Mouse (Mus musculus) frontal cortex, postnatal 10 days (tissue): ENCODE data around the gene Capn10.

Experiments used
- DNase-seq, 2 experiments: peaks; one replicate each; pipeline ENCODE4 v3.0.0; 2022; ENCODE audit warnings: low spot score in 2 of 2, mixed read lengths in 1 of 2

Gene Capn10

GRCm38 (mm10) chr1:92934182-92934827, at the start of gene Capn10:
Capn10 (plus strand) TSS chr1:92934376.
- peak; percentile 91 to 93 for DNase-seq

- no peak for DNase-seq
Measured at GRCm38 (mm10) chr1:92888901-92889655, 45.1 kb upstream of the Capn10 start.

- DNase-seq, result no peak
Measured at GRCm38 (mm10) chr1:92892791-92893190, 41.4 kb upstream of the Capn10 start.

GRCm38 (mm10) chr1:92893896-92894295, 40.3 kb upstream of the Capn10 start:
- DNase-seq, result no peak

DNA sequence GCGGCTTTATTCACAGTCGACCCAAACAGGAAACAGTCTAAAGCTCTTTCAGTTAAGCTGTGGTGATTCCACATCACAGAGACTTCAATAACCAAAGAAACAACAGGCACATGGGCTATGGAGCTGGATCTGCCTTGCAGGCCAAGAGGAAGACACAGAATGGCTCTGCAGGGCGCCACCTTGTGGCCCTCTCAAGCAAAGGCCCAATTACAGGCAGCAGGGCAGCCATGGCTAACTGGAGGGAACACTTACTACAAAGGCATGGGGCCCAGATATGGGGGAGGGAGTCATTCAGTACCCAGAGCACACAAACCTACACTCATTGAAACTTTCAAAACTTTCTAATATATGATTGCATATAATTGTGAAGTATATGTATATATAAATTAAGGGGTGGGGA, 39.1 kb upstream of the Capn10 start:
- DNase-seq, result peak; percentile 74 to 76

DNA sequence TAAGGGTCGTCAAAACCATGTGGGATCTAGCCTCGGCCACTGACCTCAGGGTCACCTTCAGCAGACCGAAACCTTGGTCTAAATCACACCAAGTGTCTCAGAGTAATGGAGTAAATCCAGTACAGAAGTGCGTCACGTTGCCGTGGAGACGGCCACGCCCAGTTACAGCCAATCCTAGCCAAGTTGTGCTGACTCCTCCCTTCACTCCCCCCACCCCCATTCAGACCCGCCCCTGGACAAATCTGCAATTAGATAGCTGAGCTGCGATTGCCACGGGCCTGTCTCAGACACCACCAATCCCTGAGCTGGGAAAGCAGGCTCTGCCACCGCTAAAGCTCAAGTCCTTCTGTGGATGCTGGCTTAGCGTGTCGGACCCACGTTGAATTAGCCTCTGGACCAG, 31.4 kb upstream of the Capn10 start, which contains the start of gene Ankmy1:
Ankmy1 (minus strand) TSS at position 121 of the 400 bp plus-strand sequence.
- peak; percentile 69 to 75 for DNase-seq

- no peak for DNase-seq
Measured at GRCm38 (mm10) chr1:92903627-92904026, 30.5 kb upstream of the Capn10 start.

GRCm38 (mm10) chr1:92905703-92906310, 28.4 kb upstream of the Capn10 start:
- no peak for DNase-seq

DNA sequence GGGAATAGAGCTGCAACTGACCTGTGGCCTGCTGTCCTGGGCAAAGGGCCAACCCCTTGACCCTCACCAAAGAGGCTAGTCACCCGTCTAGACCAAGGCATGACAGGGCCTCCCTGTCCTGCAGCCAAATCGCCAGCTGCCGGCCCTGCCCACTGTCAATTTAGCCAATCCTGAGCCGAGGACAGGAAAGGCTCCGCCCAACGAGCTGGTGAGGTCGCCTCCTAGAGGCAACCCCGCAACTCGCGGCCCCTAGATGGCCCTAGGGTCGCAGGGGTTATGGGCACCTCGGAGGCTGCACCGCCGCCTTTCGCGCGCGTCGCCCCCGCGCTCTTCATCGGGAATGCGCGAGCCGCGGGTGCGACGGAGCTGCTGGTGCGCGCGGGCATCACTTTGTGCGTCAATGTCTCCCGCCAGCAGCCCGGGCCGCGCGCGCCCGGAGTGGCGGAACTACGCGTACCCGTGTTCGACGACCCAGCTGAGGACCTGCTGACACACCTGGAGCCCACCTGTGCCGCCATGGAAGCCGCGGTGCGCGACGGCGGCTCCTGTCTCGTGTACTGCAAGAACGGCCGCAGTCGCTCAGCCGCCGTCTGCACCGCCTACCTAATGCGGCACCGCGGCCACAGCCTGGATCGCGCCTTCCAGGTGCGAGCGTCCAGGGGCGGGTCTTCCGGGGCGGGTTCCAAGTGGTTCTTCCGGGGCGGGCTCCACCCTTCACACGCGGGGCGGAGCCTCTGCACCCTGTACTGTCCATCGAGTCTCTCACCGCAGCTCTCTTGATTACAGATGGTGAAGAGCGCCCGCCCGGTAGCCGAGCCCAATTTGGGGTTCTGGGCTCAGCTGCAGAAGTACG, 27.2 kb upstream of the Capn10 start, which contains the start of gene Dusp28:
Dusp28 (plus strand) TSS at position 203 of the 853 bp plus-strand sequence.
- peak; percentile 74 to 78 for DNase-seq

DNA sequence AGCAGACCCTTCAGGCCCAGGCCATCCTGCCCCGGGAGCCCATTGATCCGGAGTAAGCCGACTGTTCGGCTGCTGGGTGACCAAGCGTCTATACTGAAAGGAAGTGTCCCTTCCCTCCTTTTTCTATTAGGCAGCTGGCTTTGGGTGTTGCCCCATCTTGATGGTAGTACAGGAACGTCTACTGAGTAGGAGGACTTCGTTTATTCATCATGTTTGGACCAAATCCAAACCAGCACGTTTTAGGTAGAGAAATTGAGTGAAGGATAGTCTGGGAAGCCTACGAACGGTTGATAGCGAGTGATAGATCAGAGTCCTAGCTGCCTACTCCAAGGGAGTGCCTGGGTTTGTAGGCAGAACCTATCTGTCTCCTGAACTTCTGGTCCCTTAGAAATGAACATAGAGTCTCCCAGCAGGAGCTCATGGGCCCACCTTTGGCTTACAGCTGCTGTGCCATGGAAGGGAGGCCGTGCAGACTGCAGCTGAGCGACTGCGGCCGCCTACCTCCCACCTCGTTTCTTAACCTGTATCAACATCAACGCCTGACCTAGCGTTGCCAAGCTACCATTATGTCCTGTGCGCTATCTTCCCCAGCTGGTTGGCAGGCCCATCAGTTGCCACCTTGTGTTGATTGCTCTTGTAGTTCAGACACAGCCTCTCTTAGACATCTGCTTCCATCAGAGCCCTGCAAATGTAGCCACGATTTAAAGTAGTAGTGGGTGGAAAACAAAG, 26.4 kb upstream of the Capn10 start:
- no peak for DNase-seq

DNA sequence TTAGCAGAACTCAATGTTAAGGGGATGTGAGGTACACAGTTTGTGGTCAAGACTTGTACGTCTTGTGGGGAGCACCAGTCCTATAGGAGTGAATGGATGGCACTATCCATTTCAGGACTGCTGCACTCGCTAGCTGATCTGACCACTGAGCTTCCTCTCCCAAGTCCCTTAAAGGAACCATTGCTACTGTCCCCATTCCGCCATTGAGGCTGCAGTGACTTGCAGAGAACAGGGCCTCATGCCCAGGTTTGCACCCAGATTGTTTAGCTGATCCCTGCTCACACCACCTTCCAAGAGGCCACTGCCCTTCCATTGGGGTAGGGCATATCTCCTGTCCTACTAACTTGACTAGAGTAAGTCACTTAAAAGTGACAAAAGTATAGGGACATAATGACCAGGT, 25.5 kb upstream of the Capn10 start:
- no peak for DNase-seq

GRCm38 (mm10) chr1:92909068-92909467, 25.1 kb upstream of the Capn10 start:
- no peak for DNase-seq

GRCm38 (mm10) chr1:92910239-92910885, 23.8 kb upstream of the Capn10 start, which contains the start of gene Rnpepl1:
Rnpepl1 (plus strand) TSS chr1:92910783.
- DNase-seq, result peak in 1 of 2 experiments; percentile 77

DNA sequence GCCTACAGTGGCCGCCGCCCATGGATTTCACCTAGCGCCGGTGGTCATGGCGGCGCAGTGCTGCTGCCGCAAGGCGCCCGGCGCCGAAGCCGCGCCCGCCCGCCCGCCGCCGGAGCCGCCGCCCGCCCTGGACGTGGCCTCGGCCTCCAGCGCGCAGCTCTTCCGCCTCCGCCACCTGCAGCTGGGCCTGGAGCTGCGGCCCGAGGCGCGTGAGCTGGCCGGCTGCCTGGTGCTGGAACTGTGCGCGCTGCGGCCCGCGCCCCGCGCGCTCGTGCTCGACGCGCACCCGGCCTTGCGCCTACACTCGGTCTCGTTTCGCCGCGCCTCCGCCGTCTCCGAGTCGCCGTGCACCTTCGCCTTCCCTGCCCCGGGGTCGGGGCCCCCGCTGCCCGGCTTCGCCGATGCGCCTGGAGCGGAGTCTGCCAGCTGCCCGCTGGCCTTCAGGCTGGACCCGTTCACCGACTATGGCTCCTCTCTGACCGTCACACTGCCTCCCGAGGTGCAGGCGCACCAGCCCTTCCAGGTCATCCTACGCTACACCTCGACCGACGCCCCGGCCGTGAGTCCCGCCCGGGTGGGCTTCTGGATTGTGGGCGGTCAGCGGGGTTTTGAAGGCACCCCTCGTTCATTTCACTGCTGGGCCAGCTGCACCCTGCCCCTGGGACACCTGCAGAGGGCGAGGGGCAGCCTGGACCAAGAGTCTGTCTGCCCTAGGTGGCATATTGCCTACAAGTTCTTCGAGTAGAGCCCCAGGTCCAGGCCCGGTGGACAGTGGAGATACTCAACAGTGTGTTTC, 23.1 kb upstream of the Capn10 start:
- DNase-seq, result peak in 1 of 2 experiments; percentile 67

DNA sequence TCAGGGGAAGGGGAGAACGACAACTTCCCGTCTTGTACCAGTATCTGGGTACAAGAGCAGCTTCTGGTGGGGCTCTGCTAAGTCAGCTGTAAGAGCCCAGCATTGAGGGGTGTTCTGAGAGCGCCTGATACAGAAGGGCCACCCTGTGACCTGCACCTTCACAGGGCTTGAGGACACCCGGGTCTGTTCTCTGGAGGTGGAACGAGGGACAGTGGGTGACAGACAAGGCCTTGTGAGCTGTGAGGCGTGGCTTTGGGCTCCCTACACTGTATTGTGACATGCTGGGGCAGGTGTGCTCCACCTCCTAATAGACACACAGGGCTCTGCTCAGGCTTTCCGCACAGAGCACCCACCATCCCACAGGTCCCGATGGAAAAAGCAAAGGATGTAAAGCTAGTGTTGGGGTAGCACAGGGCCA, 22.4 kb upstream of the Capn10 start:
- no peak for DNase-seq

DNA sequence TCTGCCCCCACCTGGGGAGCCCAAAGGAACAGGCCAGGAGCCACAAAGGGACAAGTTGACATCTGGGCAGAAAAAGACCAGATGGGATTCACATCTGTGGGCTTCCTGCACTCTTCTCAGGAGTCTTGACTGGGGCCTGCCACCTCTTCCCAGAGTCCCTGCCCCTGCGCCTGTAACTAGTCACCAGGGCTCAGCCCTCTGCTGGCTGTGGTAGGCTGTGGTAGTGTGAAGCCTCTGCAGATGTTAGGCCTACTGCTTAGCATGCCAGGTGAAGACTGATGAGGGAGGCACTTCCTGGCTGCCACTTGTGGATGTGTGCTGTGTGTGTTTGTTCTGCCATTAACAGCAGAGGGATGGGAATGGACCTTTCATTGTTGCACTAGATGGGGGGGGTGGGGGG, 21.9 kb upstream of the Capn10 start:
- DNase-seq, result no peak

GRCm38 (mm10) chr1:92914239-92914638, 19.9 kb upstream of the Capn10 start:
- DNase-seq, result no peak

GRCm38 (mm10) chr1:92914993-92915392, 19.2 kb upstream of the Capn10 start:
- no peak for DNase-seq

DNA sequence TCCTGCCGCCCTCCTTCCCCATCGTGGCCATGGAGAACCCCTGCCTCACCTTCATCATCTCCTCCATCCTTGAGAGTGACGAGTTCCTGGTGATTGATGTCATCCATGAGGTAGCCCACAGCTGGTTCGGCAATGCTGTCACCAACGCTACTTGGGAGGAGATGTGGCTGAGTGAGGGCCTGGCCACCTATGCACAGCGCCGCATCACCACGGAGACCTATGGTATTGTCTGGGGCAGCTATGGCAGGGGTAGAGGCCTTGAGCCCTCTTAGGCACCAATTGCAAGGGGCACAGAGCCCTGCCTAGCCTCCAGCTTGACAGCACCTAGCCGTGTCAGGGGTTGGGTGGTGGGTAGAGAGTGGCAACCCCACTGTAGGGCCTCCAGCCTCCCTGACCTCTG, 17.5 kb upstream of the Capn10 start:
- no peak for DNase-seq

DNA sequence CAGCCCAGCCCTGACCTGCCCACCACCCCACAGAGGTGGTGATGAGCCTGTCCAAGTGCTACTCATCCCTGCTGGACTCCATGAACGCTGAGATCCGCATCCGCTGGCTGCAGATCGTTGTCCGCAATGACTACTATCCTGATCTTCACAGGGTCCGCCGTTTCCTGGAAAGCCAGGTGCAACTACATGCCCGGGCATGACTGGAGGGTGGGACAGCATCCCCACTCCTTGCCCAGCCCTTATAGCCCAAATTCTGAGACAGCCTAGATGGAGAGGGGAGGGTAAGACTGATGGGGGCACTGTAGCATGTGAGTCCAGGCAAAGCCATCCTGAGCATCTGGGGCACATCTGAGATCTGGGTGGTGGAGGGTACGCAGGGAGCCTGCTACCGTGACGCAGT, 15.0 kb upstream of the Capn10 start:
- no peak for DNase-seq
